Mouse (Mus musculus) liver, embryonic 14.5 days (tissue): ENCODE data around the gene BC049715.

Source experiments
- CTCF ChIP-seq: IDR thresholded peaks from 2 replicates; pipeline ENCODE4 v1.5.1; 2016; ENCODE audit warnings: antibody characterized with exemption, low read depth, control low read depth
- EP300 ChIP-seq: IDR thresholded peaks from 2 replicates; pipeline ENCODE4 v1.6.1; 2016; ENCODE audit warnings: antibody characterized with exemption, low read depth

DNA sequence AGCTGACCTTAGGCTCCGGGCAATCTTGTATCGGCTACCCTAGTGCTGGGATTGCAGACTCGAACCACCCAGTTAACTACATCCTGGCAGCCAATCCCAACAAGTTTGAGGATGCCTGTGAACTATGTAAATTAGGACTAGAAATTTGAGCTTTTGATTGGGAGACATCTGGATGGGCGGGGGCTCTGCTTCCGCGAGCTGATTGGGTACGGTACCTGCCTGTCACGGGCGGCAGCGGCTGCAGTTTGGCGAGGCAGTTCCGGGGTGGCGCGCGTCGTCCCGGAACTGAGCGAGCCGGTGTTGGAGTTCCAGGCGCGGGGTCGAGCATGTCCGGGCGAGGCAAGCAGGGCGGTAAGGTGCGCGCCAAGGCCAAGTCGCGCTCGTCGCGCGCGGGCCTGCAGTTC is 19.4 kb upstream of the BC049715 start, which contains the start of gene H2afj:
- TF ChIP-seq CTCF, result no peak
- TF ChIP-seq EP300, result no peak; the same call in 1 of the 2 replicates
